Mouse (Mus musculus) kidney, embryonic 15.5 days (tissue): ENCODE measurements around the gene Rhebl1. TPM values are rescaled to one million over a fixed set of nuclear protein-coding genes. Genes with fewer than 3 reads are reported as not detected.

Experiments
- ATAC-seq: fragments of 200-750 bp; cut with Nextera tagmentation; replicated peaks from 2 replicates; pipeline ENCODE4 v1.8.0; 2017; ENCODE audit warnings: moderate TSS enrichment; ENCODE audit not compliant: low FRiP score
- H3K27ac ChIP-seq: fragments of 300-500 bp; sonication (generic); 2 replicates; pipeline ENCODE4 v1.5.1; 2015; ENCODE audit warnings: mild to moderate bottlenecking, inconsistent platforms
- H3K27me3 ChIP-seq: fragments of 300-500 bp; sonication (generic); 2 replicates; pipeline ENCODE4 v1.6.1; 2015; ENCODE audit warnings: inconsistent platforms
- H3K36me3 ChIP-seq: fragments of 300-500 bp; sonication (generic); 2 replicates; pipeline ENCODE4 v1.6.1; 2015; ENCODE audit warnings: inconsistent platforms
- H3K4me1 ChIP-seq: fragments of 300-500 bp; sonication (generic); 2 replicates; pipeline ENCODE4 v1.6.1; 2015; ENCODE audit warnings: inconsistent platforms
- H3K4me2 ChIP-seq: fragments of 300-500 bp; sonication (generic); 2 replicates; pipeline ENCODE4 v1.6.1; 2015; ENCODE audit warnings: moderate library complexity, mild to moderate bottlenecking, inconsistent platforms
- H3K4me3 ChIP-seq: fragments of 300-500 bp; sonication (generic); replicated peaks from 2 replicates; pipeline ENCODE4 v1.5.1; 2015; ENCODE audit warnings: mild to moderate bottlenecking, inconsistent platforms
- H3K9ac ChIP-seq: fragments of 300-500 bp; sonication (generic); 2 replicates; pipeline ENCODE4 v1.6.1; 2015; ENCODE audit warnings: mild to moderate bottlenecking, inconsistent platforms
- H3K9me3 ChIP-seq: fragments of 300-500 bp; sonication (generic); replicated peaks from 2 replicates; pipeline ENCODE4 v1.6.1; 2016; ENCODE audit warnings: inconsistent platforms
- WGBS: fragments of 180-500 bp; shearing (Covaris S2); methylation state at CpG from one replicate; pipeline ENCODE4 v1.1.7; 2015; ENCODE audit warnings: mixed read lengths; 5-methylcytosine and 5-hydroxymethylcytosine counted together
- polyA plus RNA-seq: library from polyadenylated mRNA; unstranded; fragments of >200 nt; fragmentation: Nextera tagmentation; extraction: Ambion mirVana; gene quantifications from 2 replicates; pipeline ENCODE4 v1.2.1, GENCODE M21; 2015

Rhebl1 gene
- polyA plus RNA-seq, 1 experiment from 2014 or later, result 20.5 TPM

- 90% methylated on average over 21 of the region's 21 CpGs for WGBS
- Histone ChIP-seq H3K4me1 (peaks cover 15% of the 10 kb centered on the region), H3K9me3 (no peaks in the 10 kb centered on the region), H3K27me3 (no peaks in the 10 kb centered on the region), H3K27ac (no peak overlapping the region), H3K9ac (no peak overlapping the region), H3K4me3 (no peak overlapping the region), H3K4me2 (no peak overlapping the region), H3K36me3 (peaks cover 96% of the 10 kb centered on the region)
- no peak for ATAC-seq
Measured at GRCm38 (mm10) chr15:98837006-98837742, 57.2 kb downstream of the Rhebl1 start.

GRCm38 (mm10) chr15:98835291-98835690, 59.0 kb downstream of the Rhebl1 start:
- Histone ChIP-seq H3K27ac (0 out of 2 replicates have a peak overlapping the region, but pooled peaks have one; percentile 7), H3K36me3 (peaks cover 77% of the 10 kb centered on the region), H3K4me3 (no peak overlapping the region), H3K27me3 (no peaks in the 10 kb centered on the region), H3K9ac (no peak overlapping the region), H3K4me2 (no peak overlapping the region), H3K4me1 (peaks cover 21% of the 10 kb centered on the region), H3K9me3 (no peaks in the 10 kb centered on the region)
- WGBS, result 94% methylated on average over 14 of the region's 14 CpGs
- no peak for ATAC-seq

DNA sequence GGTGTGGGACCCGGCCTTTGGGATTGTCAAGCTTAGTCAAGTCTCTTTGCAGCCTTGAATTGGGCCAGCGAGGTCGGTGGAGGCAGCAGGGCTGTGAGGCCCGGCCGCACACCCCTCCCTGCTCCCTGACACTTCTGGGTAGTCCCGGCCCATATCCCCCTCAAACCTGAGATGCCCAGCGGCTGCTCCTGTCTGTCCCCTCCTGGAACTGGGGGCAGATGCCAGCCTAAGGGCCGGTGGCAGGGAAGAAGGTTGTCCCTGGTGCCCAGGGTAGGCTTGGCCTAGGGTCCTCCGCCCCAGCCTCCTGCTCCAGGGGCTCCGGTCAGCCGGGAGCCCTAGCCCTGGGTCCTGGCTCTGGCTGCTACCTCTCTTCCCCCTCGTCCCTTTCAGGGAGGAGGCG, 60.3 kb downstream of the Rhebl1 start:
- no peaks in the 10 kb centered on the region for H3K9me3 ChIP-seq
- peaks cover 66% of the 10 kb centered on the region for H3K36me3 ChIP-seq
- H3K27ac ChIP-seq, result no peak overlapping the region
- peaks cover 32% of the 10 kb centered on the region for H3K4me1 ChIP-seq
- H3K9ac ChIP-seq, result no peak overlapping the region
- H3K27me3 ChIP-seq, result no peaks in the 10 kb centered on the region
- H3K4me2 ChIP-seq, result no peak overlapping the region
- no peak for ATAC-seq
- H3K4me3 ChIP-seq, result no peak overlapping the region
- 82% methylated on average over 13 of the region's 13 CpGs for WGBS

GRCm38 (mm10) chr15:98833281-98833680, 61.1 kb downstream of the Rhebl1 start:
- Histone ChIP-seq H3K36me3 (peaks cover 59% of the 10 kb centered on the region), H3K9me3 (no peaks in the 10 kb centered on the region), H3K4me1 (peaks cover 34% of the 10 kb centered on the region), H3K4me2 (no peak overlapping the region), H3K4me3 (no peak overlapping the region), H3K27ac (no peak overlapping the region), H3K9ac (no peak overlapping the region), H3K27me3 (no peaks in the 10 kb centered on the region)
- ATAC-seq, result no peak
- 84% methylated on average over 11 of the region's 11 CpGs for WGBS

DNA sequence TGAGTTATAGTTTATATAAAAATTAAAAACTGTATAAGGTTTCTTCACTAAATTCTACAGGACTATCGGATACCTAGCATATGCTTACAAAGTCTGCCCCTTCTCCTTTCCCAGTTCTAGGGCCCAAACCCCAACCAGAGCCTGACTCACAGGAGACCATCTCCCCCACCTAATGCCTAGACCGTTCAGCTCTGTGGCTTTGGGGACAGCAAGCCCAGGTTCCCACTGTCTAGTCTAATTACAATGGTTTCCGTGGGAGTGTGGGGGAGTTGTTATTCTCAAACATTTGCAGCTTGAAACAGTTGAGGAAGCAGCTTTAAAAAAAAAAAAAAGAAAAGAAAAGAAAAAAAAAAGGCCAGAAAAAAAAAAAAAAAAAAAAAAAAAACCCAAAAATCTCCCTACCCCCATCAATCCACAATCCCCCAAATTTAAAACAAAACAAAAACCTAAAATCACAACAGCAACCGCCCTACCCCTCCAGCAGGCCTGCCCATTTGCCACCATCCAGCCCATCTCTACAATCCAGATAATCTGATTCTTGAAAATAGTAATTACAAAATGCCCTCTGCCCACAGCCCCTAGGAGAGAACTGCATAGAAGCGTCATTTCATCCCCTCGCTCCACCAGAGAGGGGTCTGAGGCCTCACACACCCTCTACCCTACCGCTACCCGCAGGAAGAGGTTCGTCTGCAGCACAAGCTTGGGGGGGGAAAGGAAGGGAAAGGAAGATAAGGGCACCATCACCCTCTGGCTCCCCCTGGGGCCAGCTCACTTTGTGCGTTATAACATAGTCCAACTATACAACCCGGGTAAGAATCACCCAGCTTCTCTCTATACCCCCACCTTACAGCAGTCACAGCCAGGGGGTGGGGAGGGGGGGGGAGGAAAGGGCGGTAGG, 61.9 kb downstream of the Rhebl1 start:
- 0 out of 2 replicates have a peak overlapping the region, but pooled peaks have one; percentile 81 for H3K9ac ChIP-seq
- H3K27me3 ChIP-seq, result no peaks in the 10 kb centered on the region
- H3K9me3 ChIP-seq, result no peaks in the 10 kb centered on the region
- H3K4me3 ChIP-seq, result peak overlapping the region; percentile 68; the same call in 1 of the 2 replicates
- H3K27ac ChIP-seq, result peak overlapping the region; percentile 94
- no peak for ATAC-seq
- H3K4me1 ChIP-seq, result peaks cover 34% of the 10 kb centered on the region
- H3K4me2 ChIP-seq, result peak overlapping the region; percentile 63
- 50% methylated on average over 12 of the region's 12 CpGs for WGBS
- H3K36me3 ChIP-seq, result peaks cover 59% of the 10 kb centered on the region

GRCm38 (mm10) chr15:98831684-98832035, 62.7 kb downstream of the Rhebl1 start:
- Histone ChIP-seq H3K27ac (peak overlapping the region; percentile 94), H3K36me3 (peaks cover 56% of the 10 kb centered on the region), H3K9me3 (no peaks in the 10 kb centered on the region), H3K4me1 (peaks cover 34% of the 10 kb centered on the region), H3K27me3 (no peaks in the 10 kb centered on the region), H3K9ac (peak overlapping the region; percentile 81), H3K4me3 (peak overlapping the region; percentile 68), H3K4me2 (peak overlapping the region; percentile 63)
- ATAC-seq, result peak; percentile 43; the same call in 1 of the 2 replicates
- WGBS, result 11% methylated on average over 9 of the region's 9 CpGs

DNA sequence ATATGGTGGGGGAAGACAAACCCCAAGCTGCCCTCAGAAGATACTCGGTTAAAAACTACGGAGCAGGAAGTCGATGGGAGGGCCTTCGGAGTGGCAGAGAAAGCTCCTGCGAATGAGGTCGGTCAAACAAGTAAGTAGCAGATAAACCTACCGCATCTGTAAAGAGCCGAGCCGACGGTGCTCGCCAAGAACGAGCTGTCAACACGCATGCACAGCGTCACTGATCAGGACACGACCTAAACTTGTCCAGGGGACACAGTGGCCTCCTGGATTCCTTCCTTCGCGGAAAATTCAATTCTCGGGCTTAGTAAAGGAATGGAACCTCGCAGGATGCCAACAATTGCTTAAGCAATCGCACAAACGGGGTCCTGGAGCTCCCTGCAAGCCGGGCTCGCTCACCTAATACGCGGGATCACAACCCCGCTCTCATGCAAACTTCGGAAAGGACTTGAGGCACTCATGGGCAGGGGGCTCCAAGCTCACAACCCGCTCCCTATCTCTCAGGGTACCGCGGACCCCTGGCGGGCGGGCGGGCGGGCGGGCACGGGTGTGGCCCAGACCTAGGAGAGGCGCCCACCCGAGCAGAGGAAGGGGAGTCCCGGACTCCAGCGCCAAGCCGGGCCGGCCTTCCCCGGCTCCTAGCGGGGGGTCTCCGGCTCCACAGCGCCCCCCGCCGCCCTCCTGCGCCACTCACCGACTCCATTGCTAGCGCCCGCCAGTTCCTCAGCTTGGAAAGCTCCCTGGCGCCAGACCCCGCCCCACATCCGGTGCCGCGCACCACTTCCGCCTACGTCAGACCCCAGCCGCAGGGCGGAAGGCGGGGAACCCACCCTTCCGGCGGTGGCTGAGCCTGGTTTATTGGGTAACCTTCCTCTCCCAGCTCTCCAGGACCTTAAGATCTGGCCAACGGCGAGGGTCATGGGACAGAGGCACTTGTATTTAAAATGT, 63.3 kb downstream of the Rhebl1 start, which contains the start of gene Prkag1:
Gene Prkag1 (minus strand): TSS at position 786 of the 948 bp plus-strand sequence.
- peak; percentile 95 for ATAC-seq
- H3K9ac ChIP-seq, result peak within 1 kb of the TSS; percentile 81
- peak within 1 kb of the TSS; percentile 94 for H3K27ac ChIP-seq
- WGBS, result under 1% methylated on average over 64 of the region's 66 CpGs
- H3K36me3 ChIP-seq, result peaks cover 50% of the 10 kb centered on the region
- H3K27me3 ChIP-seq, result no peaks in the 10 kb centered on the region
- H3K4me2 ChIP-seq, result peak within 1 kb of the TSS; percentile 63
- no peaks in the 10 kb centered on the region for H3K9me3 ChIP-seq
- peak within 1 kb of the TSS; percentile 68 for H3K4me3 ChIP-seq
- peaks cover 34% of the 10 kb centered on the region for H3K4me1 ChIP-seq

Other genes starting within 250 kb of the Rhebl1 start
- 23.1 and 23.7 TPM in 2 replicates for gene Ddx23, start 231.6 kb downstream of the Rhebl1 start, polyA plus RNA-seq
- 0.62 and 0.99 TPM in 2 replicates for gene Rnd1, start 217.1 kb downstream of the Rhebl1 start, polyA plus RNA-seq
- gene Ccdc65, start 186.3 kb downstream of the Rhebl1 start, polyA plus RNA-seq, result 0.73 and 1.1 TPM in 2 replicates
- 40.3 and 40.5 TPM in 2 replicates for gene Fkbp11, start 166.3 kb downstream of the Rhebl1 start, polyA plus RNA-seq
- 51.9 and 55.6 TPM in 2 replicates for gene Arf3, start 131.3 kb downstream of the Rhebl1 start, polyA plus RNA-seq
- gene Wnt10b, start 116.4 kb downstream of the Rhebl1 start, polyA plus RNA-seq, result 0.12 and 0.31 TPM in 2 replicates
- 0.06 TPM in 1 of 2 replicates, not detected in the other for gene Wnt1, start 104.7 kb downstream of the Rhebl1 start, polyA plus RNA-seq
- gene Ddn, start 85.0 kb downstream of the Rhebl1 start, polyA plus RNA-seq, result 2.9 and 3.2 TPM in 2 replicates
- 98.5 and 100 TPM in 2 replicates for gene Prkag1, start 63.0 kb downstream of the Rhebl1 start, polyA plus RNA-seq
- 12.3 and 13.3 TPM in 2 replicates for gene Kmt2d, start 23.3 kb downstream of the Rhebl1 start, polyA plus RNA-seq
- 1.4 and 2.0 TPM in 2 replicates for gene Dhh, start 4.0 kb upstream of the Rhebl1 start, polyA plus RNA-seq
- 16.4 and 17.6 TPM in 2 replicates for gene Lmbr1l, start 23.7 kb upstream of the Rhebl1 start, polyA plus RNA-seq
- gene Tuba1b, start 40.0 kb upstream of the Rhebl1 start, polyA plus RNA-seq, result 1,698 and 1,797 TPM in 2 replicates
- not detected in 2 replicates for gene Gm49450, start 59.0 kb upstream of the Rhebl1 start, polyA plus RNA-seq
- gene Tuba1a, start 59.2 kb upstream of the Rhebl1 start, polyA plus RNA-seq, result 854 and 1,029 TPM in 2 replicates
- 180 and 185 TPM in 2 replicates for gene Tuba1c, start 135.4 kb upstream of the Rhebl1 start, polyA plus RNA-seq
- 5.9 and 12.6 TPM in 2 replicates for gene Prph, start 160.6 kb upstream of the Rhebl1 start, polyA plus RNA-seq
- gene Troap, start 180.0 kb upstream of the Rhebl1 start, polyA plus RNA-seq, result 33.8 and 39.4 TPM in 2 replicates
- gene C1ql4, start 193.3 kb upstream of the Rhebl1 start, polyA plus RNA-seq, result 0.72 and 1.1 TPM in 2 replicates
- gene Dnajc22, start 198.6 kb upstream of the Rhebl1 start, polyA plus RNA-seq, result 8.6 and 8.8 TPM in 2 replicates
- gene Spats2, start 231.4 kb upstream of the Rhebl1 start, polyA plus RNA-seq, result 47.1 and 50.5 TPM in 2 replicates